Mouse (Mus musculus): Measurements from ENCODE around the gene Col5a2.

DNA sequence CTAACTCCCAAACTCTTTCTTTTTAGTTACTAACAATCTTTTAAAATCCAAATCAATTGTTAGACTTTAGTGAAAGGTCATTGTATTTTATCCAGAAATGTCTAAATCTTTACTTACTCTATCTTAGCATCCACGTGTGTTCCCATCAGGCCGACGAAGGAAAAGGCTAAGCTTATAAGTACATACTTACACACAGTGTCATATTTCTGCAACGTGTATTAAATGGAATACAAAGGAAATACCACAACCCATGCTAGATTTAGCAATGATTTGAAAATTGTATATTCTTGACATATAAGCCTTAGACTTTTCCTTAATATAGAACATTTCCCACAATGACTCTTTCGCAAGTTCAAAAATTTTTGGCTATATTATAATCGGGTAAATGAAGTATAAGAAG lies 2.6 kb downstream of the Col5a2 start:
- TF ChIP-seq CTCF (IDR thresholded peaks at IDR 0.05; ENCODE audit: low read depth, low read length) (no peak), EP300 (IDR thresholded peaks at IDR 0.05; ENCODE audit: insufficient read depth, low read depth, low read length) (no peak), POLR2A (IDR thresholded peaks at IDR 0.05; ENCODE audit: insufficient read depth, low read length) (no peak)
